Mouse (Mus musculus) embryonic fibroblast, embryonic 13.5 days (primary cell): ENCODE measurements around the gene Utp14b. TPM values are rescaled to one million over a fixed set of nuclear protein-coding genes. Genes with fewer than 3 reads are reported as not detected.
A peak's percentile ranks its signal among the peaks of the same experiment; 100 is the strongest.

Experiments used
- H3K27ac ChIP-seq: 2 replicates; pipeline ENCODE4 v1.5.1; 2012; ENCODE audit warnings: low read length, control low read depth, inconsistent platforms; ENCODE audit not compliant: insufficient read depth
- H3K4me1 ChIP-seq: 2 replicates; pipeline ENCODE4 v1.6.1; 2011; ENCODE audit warnings: low read length; ENCODE audit not compliant: control insufficient read depth, insufficient read depth
- H3K4me3 ChIP-seq: 2 replicates; pipeline ENCODE4 v1.5.1; 2011; ENCODE audit warnings: mild to moderate bottlenecking, control low read depth, low read length; ENCODE audit not compliant: insufficient read depth
- CTCF ChIP-seq: IDR thresholded peaks from 2 replicates; pipeline ENCODE4 v1.5.1; 2011; ENCODE audit warnings: mild to moderate bottlenecking, control low read depth, low read length, moderate library complexity, borderline replicate concordance; ENCODE audit not compliant: insufficient read depth
- POLR2A ChIP-seq: IDR thresholded peaks from 2 replicates; pipeline ENCODE4 v1.6.1; 2011; ENCODE audit warnings: low read depth, mild to moderate bottlenecking, control low read depth, low read length, moderate library complexity
- polyA plus RNA-seq: library from polyadenylated mRNA; stranded (reverse); fragments of >200 nt; gene quantifications from 2 replicates; pipeline ENCODE4 v1.2.4, GENCODE M21; 2011; ENCODE audit warnings: low read depth; ENCODE audit not compliant: missing spikeins, insufficient read length

Utp14b gene
- polyA plus RNA-seq, 1 experiment, result 4.1 TPM

GRCm38 (mm10) chr1:78649269-78650061 lies 8.4 kb upstream of the Utp14b start:
- H3K4me1 ChIP-seq, result peaks cover 5% of the 10 kb centered on the region
- no peak for TF ChIP-seq POLR2A
- H3K4me3 ChIP-seq, result no peak overlapping the region
- H3K27ac ChIP-seq, result peak overlapping the region; percentile 71; the same call in 1 of the 2 replicates

DNA sequence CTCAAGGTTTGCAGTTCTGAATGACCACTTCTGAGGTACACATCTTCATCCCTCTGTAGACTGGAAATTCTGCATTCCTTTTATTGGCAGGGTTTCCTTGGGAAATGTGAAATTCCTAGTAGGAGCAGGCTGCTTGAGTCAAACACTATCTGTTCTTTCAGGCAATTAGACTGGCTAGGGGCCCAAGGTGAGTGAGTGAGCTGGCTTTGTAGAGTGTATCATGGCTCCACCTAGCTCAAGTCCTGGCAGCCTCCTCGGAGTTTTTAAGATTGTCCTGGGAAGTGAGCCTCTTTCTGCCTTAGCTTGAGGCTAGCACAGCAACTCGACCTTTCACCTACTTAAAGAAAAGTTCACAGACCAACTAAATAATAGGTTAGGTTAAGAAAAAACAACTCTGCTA lies 1.4 kb upstream of the Utp14b start:
- TF ChIP-seq POLR2A (no peak), CTCF (no peak)
- Histone ChIP-seq H3K4me3 (no peak overlapping the region), H3K27ac (no peak overlapping the region), H3K4me1 (peaks cover 11% of the 10 kb centered on the region; the same call in 1 of the 2 replicates)

- H3K4me1 ChIP-seq, result peaks cover 11% of the 10 kb centered on the region; the same call in 1 of the 2 replicates
- peak overlapping the region; percentile 51 for H3K4me3 ChIP-seq
- TF ChIP-seq POLR2A, result no peak
- no peak for TF ChIP-seq CTCF
- H3K27ac ChIP-seq, result no peak overlapping the region
Measured at GRCm38 (mm10) chr1:78657021-78657629, 713 bp upstream of the Utp14b start.

- TF ChIP-seq CTCF (no peak), POLR2A (no peak)
- Histone ChIP-seq H3K4me1 (peaks cover 11% of the 10 kb centered on the region; the same call in 1 of the 2 replicates), H3K4me3 (peak overlapping the region; percentile 96), H3K27ac (no peak overlapping the region)
Measured at GRCm38 (mm10) chr1:78658441-78659269, 817 bp downstream of the Utp14b start.

DNA sequence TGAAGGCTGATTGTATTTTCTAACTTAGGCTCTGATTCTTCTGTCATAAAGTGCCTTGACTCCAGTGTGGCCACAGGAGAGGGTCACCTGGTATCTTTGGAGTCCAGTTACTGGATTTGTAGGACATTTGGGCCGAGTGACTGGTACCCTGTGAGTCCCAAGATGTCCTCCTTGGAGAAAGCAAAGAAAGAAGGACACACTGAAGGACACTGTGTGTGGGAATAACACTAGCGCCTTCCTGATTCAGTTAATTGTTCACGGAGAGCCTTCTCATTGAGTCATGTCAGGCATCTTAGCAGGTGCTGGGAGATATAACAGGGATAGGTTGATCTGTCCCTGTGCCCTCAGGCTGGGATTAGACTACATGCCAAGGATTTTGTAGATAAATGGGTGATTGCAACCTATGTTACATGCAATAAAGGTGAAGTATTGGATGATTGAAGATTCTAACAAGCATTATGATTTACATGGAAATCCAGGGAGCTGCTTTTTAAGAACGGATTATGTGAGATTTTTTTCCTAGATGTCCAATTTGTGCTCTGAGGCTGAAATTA lies 1.5 kb downstream of the Utp14b start:
- peak overlapping the region; percentile 96 for H3K4me3 ChIP-seq
- peaks cover 11% of the 10 kb centered on the region; the same call in 1 of the 2 replicates for H3K4me1 ChIP-seq
- no peak overlapping the region for H3K27ac ChIP-seq
- no peak for TF ChIP-seq CTCF
- TF ChIP-seq POLR2A, result no peak

DNA sequence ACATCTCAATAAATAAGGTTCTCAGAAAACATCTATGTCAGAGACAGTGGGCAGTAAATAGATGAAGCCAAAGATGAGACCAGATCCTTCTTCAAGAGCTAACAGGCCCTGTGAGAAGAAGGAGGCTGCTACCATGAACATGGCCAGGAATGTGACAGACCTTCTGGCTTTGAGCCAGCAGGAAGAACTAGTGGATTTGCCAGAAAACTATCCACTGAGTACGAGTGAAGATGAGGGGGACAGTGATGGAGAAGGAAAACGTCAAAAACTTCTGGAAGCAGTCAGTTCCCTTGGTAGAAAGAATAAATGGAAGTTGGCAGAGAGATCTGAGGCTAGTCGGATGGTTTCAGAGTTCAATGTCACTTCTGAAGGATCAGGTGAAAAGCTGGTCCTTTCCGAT lies 6.5 kb downstream of the Utp14b start:
- Histone ChIP-seq H3K4me1 (peaks cover 8% of the 10 kb centered on the region; the same call in 1 of the 2 replicates), H3K27ac (no peak overlapping the region)
- TF ChIP-seq POLR2A (no peak), CTCF (no peak)

DNA sequence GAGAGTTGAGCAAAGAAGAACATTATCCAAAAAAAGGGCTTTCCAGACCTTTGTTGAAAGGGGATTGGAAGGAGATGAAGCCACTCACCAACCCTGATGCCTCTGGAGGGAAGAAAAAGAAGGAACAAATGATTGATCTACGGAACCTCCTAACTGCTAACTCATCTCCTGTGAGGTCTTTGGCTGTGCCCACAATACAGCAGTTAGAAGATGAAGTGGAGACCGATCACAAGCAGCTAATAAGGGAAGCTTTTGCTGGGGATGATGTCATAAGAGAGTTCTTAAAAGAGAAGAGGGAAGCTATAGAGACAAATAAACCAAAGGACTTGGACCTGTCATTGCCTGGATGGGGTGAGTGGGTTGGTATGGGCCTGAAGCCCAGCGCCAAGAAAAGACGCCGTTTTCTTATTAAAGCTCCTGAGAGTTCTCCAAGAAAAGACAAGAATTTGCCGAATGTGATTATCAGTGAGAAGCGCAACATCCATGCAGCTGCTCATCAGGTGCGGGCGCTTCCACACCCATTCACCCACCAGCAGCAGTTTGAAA lies 8.2 kb downstream of the Utp14b start:
- Histone ChIP-seq H3K4me1 (peaks cover 2% of the 10 kb centered on the region; the same call in 1 of the 2 replicates), H3K27ac (no peak overlapping the region), H3K4me3 (no peak overlapping the region)
- TF ChIP-seq CTCF (no peak), POLR2A (no peak)

More for the DNA sequence above, 6.5 kb downstream of the Utp14b start:
- H3K4me3 ChIP-seq, result no peak overlapping the region

GRCm38 (mm10) chr1:78666585-78666984 lies 8.7 kb downstream of the Utp14b start:
- Histone ChIP-seq H3K27ac (no peak overlapping the region), H3K4me3 (no peak overlapping the region), H3K4me1 (no peaks in the 10 kb centered on the region)
- no peak for TF ChIP-seq POLR2A
- TF ChIP-seq CTCF, result no peak

GRCm38 (mm10) chr1:78682291-78682690 lies 24.5 kb downstream of the Utp14b start:
- Histone ChIP-seq H3K4me1 (0 out of 2 replicates have a peak, but pooled peaks cover 2% of the 10 kb centered on the region), H3K27ac (no peak overlapping the region), H3K4me3 (no peak overlapping the region)
- TF ChIP-seq POLR2A, result no peak
- TF ChIP-seq CTCF, result no peak
